Mouse (Mus musculus) thymus, postnatal 36 days (tissue): ENCODE results near the gene Agbl3.
A peak's percentile ranks its signal among the peaks of the same experiment; 100 is the strongest.

ENCODE experiments used
- DNase-seq, 2 experiments: peaks; one replicate each; pipeline ENCODE4 v3.0.0; 2022; ENCODE audit warnings: mixed read lengths in 2 of 2

Agbl3 gene

GRCm38 (mm10) chr6:34780231-34780942, at the start of gene Agbl3:
Agbl3 (plus strand) TSS chr6:34780432.
- peak; percentile 94 to 95 for DNase-seq

GRCm38 (mm10) chr6:34731007-34731406, 49.2 kb upstream of the Agbl3 start:
- DNase-seq: no peak

- no peak for DNase-seq
These were observed 48.7 kb upstream of the Agbl3 start for GRCm38 (mm10) chr6:34731529-34731928.

GRCm38 (mm10) chr6:34734940-34735695, 45.1 kb upstream of the Agbl3 start:
- DNase-seq: no peak

- no peak for DNase-seq
These were observed 43.3 kb upstream of the Agbl3 start for GRCm38 (mm10) chr6:34736934-34737333.

- no peak for DNase-seq
These were observed 36.3 kb upstream of the Agbl3 start for GRCm38 (mm10) chr6:34743946-34744345.

- DNase-seq: no peak
These were observed 32.4 kb upstream of the Agbl3 start for GRCm38 (mm10) chr6:34747846-34748245.

- no peak for DNase-seq
These were observed 31.7 kb upstream of the Agbl3 start for GRCm38 (mm10) chr6:34748566-34748965.

GRCm38 (mm10) chr6:34749526-34749925, 30.7 kb upstream of the Agbl3 start:
- DNase-seq: no peak

- no peak for DNase-seq
These were observed 29.6 kb upstream of the Agbl3 start for GRCm38 (mm10) chr6:34750487-34751120.

- DNase-seq: no peak
These were observed 28.6 kb upstream of the Agbl3 start for GRCm38 (mm10) chr6:34751625-34752024.

- peak in 1 of 2 experiments; percentile 10 for DNase-seq
These were observed 25.8 kb upstream of the Agbl3 start for GRCm38 (mm10) chr6:34754448-34754847.

GRCm38 (mm10) chr6:34758340-34758739, 21.9 kb upstream of the Agbl3 start:
- DNase-seq: no peak

- DNase-seq: peak; percentile 13 to 17
These were observed 20.2 kb upstream of the Agbl3 start for GRCm38 (mm10) chr6:34760023-34760422.

GRCm38 (mm10) chr6:34765721-34766120, 14.5 kb upstream of the Agbl3 start:
- DNase-seq: no peak

GRCm38 (mm10) chr6:34769984-34770383, 10.2 kb upstream of the Agbl3 start:
- DNase-seq: no peak

GRCm38 (mm10) chr6:34770491-34770890, 9.7 kb upstream of the Agbl3 start:
- DNase-seq: no peak

GRCm38 (mm10) chr6:34776396-34776795, 3.8 kb upstream of the Agbl3 start:
- DNase-seq: no peak

- DNase-seq: no peak
These were observed 3.1 kb upstream of the Agbl3 start for GRCm38 (mm10) chr6:34777094-34777493.

- DNase-seq: no peak
These were observed 2.1 kb upstream of the Agbl3 start for GRCm38 (mm10) chr6:34777981-34778668.

GRCm38 (mm10) chr6:34780943-34781289, 684 bp downstream of the Agbl3 start:
- no peak for DNase-seq

- DNase-seq: no peak
These were observed 2.3 kb downstream of the Agbl3 start for GRCm38 (mm10) chr6:34782493-34782892.

- DNase-seq: no peak
These were observed 16.6 kb downstream of the Agbl3 start for GRCm38 (mm10) chr6:34796881-34797280.
